Mouse (Mus musculus) kidney, postnatal 0 days (tissue): Measurements from ENCODE around the gene Rgs6. TPM values are rescaled to one million over a fixed set of nuclear protein-coding genes. Genes with fewer than 3 reads are reported as not detected.

Source experiments
- ATAC-seq: fragments of 200-750 bp; cut with Nextera tagmentation; replicated peaks from 2 replicates; pipeline ENCODE4 v1.8.0; 2017; ENCODE audit warnings: low read depth, moderate number of reproducible peaks, moderate TSS enrichment, moderate library complexity; ENCODE audit not compliant: low FRiP score
- DNase-seq: peaks from one replicate; pipeline ENCODE4 v3.0.0-alpha.2; 2016; ENCODE audit warnings: low spot score
- H3K27ac ChIP-seq: fragments of 300-500 bp; sonication (generic); 2 replicates; pipeline ENCODE4 v1.5.1; 2014; ENCODE audit warnings: mild to moderate bottlenecking
- H3K27me3 ChIP-seq: fragments of 300-500 bp; sonication (generic); 2 replicates; pipeline ENCODE4 v1.6.1; 2014; ENCODE audit warnings: low read length, mixed read lengths; ENCODE audit not compliant: insufficient read depth
- H3K36me3 ChIP-seq: fragments of 300-500 bp; sonication (generic); 2 replicates; pipeline ENCODE4 v1.6.1; 2014; ENCODE audit warnings: low read length, mixed read lengths; ENCODE audit not compliant: insufficient read depth
- H3K4me1 ChIP-seq: fragments of 300-500 bp; sonication (generic); replicated peaks from 2 replicates; pipeline ENCODE4 v1.6.1; 2014; ENCODE audit warnings: antibody characterized with exemption, low read length, mixed read lengths; ENCODE audit not compliant: insufficient read depth
- H3K4me2 ChIP-seq: fragments of 300-500 bp; sonication (generic); 2 replicates; pipeline ENCODE4 v1.6.1; 2014; ENCODE audit warnings: mild to moderate bottlenecking, low read length, moderate library complexity, mixed read lengths
- H3K4me3 ChIP-seq: fragments of 300-500 bp; sonication (generic); replicated peaks from 2 replicates; pipeline ENCODE4 v1.5.1; 2014; ENCODE audit warnings: low read depth, low read length
- H3K9ac ChIP-seq: fragments of 300-500 bp; sonication (generic); 2 replicates; pipeline ENCODE4 v1.6.1; 2014; ENCODE audit warnings: low read depth, low read length
- H3K9me3 ChIP-seq: fragments of 300-500 bp; sonication (generic); replicated peaks from 2 replicates; pipeline ENCODE4 v1.6.1; 2016; ENCODE audit warnings: low read length, inconsistent platforms, mixed read lengths
- CTCF ChIP-seq: IDR thresholded peaks from 2 replicates; pipeline ENCODE4 v1.5.1; 2016; ENCODE audit warnings: antibody characterized with exemption, low read depth, mild to moderate bottlenecking, moderate library complexity
- WGBS: fragments of 180-500 bp; shearing (Covaris S2); extraction: QIAGEN DNeasy Blood & Tissue Kit; methylation state at CpG from one replicate; pipeline ENCODE4 v1.1.7; 2014; 5-methylcytosine and 5-hydroxymethylcytosine counted together
- polyA plus RNA-seq: library from polyadenylated mRNA; unstranded; fragments of >200 nt; fragmentation: Nextera tagmentation; extraction: Ambion mirVana; gene quantifications from 2 replicates; pipeline ENCODE4 v1.2.1, GENCODE M21; 2015

Rgs6 gene
- polyA plus RNA-seq, 1 experiment from 2014 or later, result 2.2 TPM

DNA sequence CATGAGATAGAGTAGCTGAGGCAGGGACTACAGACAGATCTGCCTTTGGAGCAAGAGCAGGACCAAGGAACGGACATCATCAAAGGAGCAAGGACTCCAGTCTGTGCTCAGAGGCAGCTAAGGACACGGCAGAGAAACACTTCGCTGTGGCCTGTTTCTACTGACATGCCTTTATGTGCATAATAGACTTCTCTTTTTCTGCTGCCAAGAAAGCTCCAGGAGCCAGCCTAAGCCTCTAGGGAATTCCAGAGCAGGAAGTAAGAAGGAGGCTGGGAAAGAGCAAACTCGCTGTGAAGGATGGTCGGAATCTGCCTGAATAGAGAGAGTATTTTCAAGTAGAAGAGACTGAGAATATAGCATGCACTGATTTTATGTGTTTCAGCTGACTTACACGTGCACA is 253.5 kb downstream of the Rgs6 start:
- Histone ChIP-seq H3K4me2 (no peak overlapping the region), H3K27ac (no peak overlapping the region), H3K4me3 (no peak overlapping the region), H3K36me3 (no peaks in the 10 kb centered on the region), H3K4me1 (no peaks in the 10 kb centered on the region), H3K9me3 (no peaks in the 10 kb centered on the region), H3K9ac (no peak overlapping the region), H3K27me3 (no peaks in the 10 kb centered on the region)
- TF ChIP-seq CTCF, result no peak
- DNase-seq (peak; percentile 72), ATAC-seq (no peak)
- 67% methylated on average over 6 of the region's 6 CpGs for WGBS

DNA sequence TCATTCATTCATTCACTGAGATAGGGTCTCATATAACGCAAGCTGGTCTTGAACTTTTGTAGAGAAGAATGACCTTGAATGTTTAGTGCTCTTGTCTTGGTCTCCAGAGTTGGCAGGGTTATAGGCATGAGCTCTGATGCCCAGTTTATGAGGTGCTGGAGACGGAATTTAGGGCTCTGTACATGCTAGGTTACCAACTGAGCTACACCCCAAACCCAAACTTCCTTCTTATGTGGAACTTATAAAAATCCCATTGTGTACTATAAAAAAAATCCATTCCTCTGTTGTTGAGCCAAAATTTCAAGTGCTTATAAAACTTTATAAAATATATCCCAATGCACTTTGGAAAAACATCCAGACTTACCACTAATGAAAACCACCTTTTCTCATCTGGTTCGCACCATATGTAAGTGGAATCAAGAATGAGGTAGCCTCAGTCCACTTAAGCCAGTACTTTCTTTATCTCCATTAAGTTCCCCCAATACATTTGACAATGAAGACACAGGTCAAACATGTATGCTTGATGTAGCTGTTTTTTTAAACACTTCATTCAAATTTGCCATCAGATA is 260.3 kb downstream of the Rgs6 start:
- no peak for TF ChIP-seq CTCF
- WGBS, result 74% methylated on average over 3 of the region's 3 CpGs
- Histone ChIP-seq H3K9me3 (no peaks in the 10 kb centered on the region), H3K9ac (no peak overlapping the region), H3K4me1 (no peaks in the 10 kb centered on the region), H3K36me3 (no peaks in the 10 kb centered on the region), H3K27ac (no peak overlapping the region), H3K4me2 (no peak overlapping the region), H3K4me3 (no peak overlapping the region), H3K27me3 (no peaks in the 10 kb centered on the region)
- ATAC-seq (no peak), DNase-seq (no peak)

DNA sequence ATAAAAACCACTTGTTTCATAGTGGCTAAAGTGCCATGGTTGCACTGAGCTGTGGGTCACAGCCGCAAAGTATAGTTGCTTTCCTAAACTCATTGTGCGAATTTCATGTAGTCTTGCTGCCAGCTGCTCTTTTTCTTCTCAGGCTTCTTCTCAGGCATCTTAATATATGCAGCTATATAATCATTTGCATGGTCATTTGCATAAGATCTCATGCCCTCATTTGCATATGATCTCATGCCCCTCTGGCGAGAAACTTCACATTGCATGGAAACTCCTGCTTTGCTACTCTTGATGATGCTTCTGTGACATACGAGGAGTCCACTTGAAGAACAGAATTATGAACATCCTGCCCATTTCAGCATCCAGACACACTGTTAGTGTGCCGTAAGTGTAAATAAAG is 266.8 kb downstream of the Rgs6 start:
- ATAC-seq (no peak), DNase-seq (no peak)
- no peak overlapping the region for H3K9ac ChIP-seq
- H3K4me2 ChIP-seq, result no peak overlapping the region
- H3K27me3 ChIP-seq, result no peaks in the 10 kb centered on the region
- H3K4me1 ChIP-seq, result no peaks in the 10 kb centered on the region
- H3K4me3 ChIP-seq, result no peak overlapping the region
- H3K27ac ChIP-seq, result no peak overlapping the region
- no peaks in the 10 kb centered on the region for H3K36me3 ChIP-seq
- H3K9me3 ChIP-seq, result no peaks in the 10 kb centered on the region
- WGBS, result 92% methylated on average over 5 of the region's 5 CpGs
- no peak for TF ChIP-seq CTCF

DNA sequence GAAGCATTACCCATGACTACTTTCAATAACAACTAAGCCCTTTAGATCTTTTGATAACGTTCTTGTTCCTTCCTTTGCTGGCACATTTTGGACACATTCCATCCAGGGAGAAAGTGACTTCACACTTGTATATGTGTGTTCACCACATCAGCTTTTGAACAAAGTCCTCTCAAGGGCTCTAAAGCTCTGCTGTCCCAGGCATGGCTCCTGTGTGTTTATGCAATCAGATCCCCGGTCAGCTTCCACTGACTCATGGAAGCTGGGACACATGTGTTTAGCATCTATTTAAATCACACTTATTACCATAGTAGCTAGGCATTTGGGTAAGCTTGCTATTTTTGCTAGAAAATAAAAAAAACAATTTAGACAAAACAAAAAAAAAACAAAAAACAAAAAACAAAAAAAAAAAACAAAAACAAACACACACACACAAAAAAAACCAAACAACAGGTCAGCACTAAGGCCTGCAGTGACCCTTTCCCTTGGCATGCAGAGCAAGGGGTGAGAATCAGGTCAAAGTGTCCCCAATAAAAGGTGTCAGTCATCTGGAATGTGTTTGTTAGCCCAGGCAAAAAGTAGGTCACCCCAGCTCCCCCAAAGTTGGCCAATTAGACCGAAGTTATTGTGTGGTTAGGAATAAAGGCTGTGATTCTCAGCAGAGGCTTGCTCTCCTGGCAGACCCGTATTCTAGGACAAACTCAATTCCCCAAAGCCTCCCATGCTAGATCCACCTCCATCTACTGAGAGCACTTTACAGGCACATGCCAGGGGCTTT is 267.4 kb downstream of the Rgs6 start:
- DNase-seq, result no peak
- no peak overlapping the region for H3K4me3 ChIP-seq
- H3K27ac ChIP-seq, result no peak overlapping the region
- no peaks in the 10 kb centered on the region for H3K27me3 ChIP-seq
- no peaks in the 10 kb centered on the region for H3K9me3 ChIP-seq
- H3K4me1 ChIP-seq, result no peaks in the 10 kb centered on the region
- 62% methylated on average over 4 of the region's 4 CpGs for WGBS
- H3K36me3 ChIP-seq, result no peaks in the 10 kb centered on the region
- no peak overlapping the region for H3K4me2 ChIP-seq
- H3K9ac ChIP-seq, result no peak overlapping the region
- ATAC-seq, result no peak
- TF ChIP-seq CTCF, result no peak

DNA sequence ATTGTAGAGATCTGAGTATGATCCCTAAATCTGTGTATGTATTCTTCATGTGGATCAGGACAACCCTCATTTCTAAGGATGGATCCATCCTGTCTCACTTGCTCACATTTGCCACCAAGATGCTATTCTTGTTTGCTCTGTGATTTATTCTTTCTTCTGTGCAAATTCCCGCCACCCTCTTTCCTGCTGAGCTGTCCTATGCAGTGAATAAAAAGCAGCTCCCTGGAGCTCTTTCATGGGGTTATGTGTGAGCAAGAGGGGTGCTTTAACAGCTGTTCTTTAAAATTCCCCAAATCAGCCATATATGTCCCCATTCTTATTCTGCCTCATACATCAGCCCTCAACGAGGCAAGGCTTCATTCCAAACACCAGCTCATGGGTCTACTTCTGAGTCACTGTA is 277.6 kb downstream of the Rgs6 start:
- no peak for ATAC-seq
- Histone ChIP-seq H3K4me3 (no peak overlapping the region), H3K27ac (no peak overlapping the region), H3K4me1 (no peaks in the 10 kb centered on the region), H3K27me3 (no peaks in the 10 kb centered on the region), H3K36me3 (no peaks in the 10 kb centered on the region), H3K9me3 (no peaks in the 10 kb centered on the region), H3K4me2 (no peak overlapping the region), H3K9ac (no peak overlapping the region)
- WGBS, result 63% methylated on average over 2 of the region's 2 CpGs
- TF ChIP-seq CTCF, result no peak
- DNase-seq, result no peak

DNA sequence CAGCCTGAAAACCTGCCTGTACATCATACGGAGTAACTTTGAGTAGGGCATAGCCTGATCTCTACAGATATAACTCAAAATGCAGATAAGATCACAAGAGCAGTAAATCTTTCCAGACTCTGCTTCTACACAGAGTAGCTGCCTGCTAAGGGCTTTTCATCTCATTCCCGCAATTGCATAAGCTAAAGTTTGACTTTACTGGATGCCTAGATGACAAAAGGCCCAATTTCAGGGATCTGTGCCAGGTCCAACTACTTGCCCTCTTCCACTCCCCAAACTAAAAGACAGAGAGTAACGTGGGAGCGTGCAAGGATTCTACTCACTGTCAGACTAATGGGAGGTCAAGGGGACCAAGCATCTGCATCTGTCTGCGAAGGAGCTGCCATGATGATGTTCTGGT is 292.6 kb downstream of the Rgs6 start:
- TF ChIP-seq CTCF, result no peak
- ATAC-seq, result no peak
- 59% methylated on average over 5 of the region's 5 CpGs for WGBS

More for the DNA sequence above, 292.6 kb downstream of the Rgs6 start:
- no peaks in the 10 kb centered on the region for H3K36me3 ChIP-seq
- H3K9ac ChIP-seq, result no peak overlapping the region
- H3K9me3 ChIP-seq, result no peaks in the 10 kb centered on the region
- H3K27ac ChIP-seq, result no peak overlapping the region
- no peaks in the 10 kb centered on the region for H3K4me1 ChIP-seq
- no peak for DNase-seq
- no peak overlapping the region for H3K4me2 ChIP-seq
- no peaks in the 10 kb centered on the region for H3K27me3 ChIP-seq
- no peak overlapping the region for H3K4me3 ChIP-seq
